Mouse (Mus musculus): Measurements from ENCODE around the gene Bicral.

Gene Bicral

DNA sequence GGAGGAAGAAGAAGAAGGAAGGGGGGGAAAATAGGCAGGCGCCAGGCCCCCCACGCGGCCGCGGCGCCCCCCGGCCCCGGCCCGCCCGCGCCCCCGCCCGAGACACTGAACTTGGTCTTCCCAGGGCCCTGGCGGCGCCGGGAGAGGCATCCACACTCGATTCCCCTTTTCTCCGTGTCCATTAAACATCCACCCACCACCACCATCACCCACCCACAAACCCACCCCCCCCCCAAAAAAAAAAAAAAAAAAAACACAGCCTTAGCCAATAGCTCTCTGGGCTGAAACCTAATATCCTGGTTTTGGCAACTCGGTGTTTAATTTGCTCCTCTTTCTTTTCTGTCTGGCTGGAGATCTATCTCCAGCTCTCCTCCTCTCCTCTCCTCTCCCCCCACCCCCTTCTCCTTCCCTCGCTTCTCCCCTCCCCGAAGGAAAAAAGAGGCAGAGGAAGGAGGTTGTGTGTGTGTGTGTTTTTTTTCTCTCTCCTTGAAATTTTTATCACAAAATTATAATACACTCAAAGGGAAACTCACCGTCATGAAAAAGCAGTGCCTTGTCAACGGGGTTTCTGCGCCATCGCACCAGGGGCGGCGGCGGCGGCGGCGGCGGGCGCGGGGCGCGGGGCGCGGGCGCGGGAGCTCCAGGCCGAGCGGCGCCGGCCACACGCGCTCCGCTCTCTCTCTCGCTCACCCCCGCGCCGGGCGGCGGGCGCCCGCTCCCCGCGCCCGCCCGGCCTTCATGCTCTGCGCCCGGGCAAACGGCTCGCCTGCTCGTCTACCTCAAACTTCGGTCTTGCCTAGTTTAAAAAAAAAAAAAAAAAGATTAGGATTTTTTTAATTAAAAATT, at the start of gene Bicral:
Bicral (minus strand) TSS at position 580 of the 846 bp plus-strand sequence.
- peak; percentile 81 for DNase-seq

DNA sequence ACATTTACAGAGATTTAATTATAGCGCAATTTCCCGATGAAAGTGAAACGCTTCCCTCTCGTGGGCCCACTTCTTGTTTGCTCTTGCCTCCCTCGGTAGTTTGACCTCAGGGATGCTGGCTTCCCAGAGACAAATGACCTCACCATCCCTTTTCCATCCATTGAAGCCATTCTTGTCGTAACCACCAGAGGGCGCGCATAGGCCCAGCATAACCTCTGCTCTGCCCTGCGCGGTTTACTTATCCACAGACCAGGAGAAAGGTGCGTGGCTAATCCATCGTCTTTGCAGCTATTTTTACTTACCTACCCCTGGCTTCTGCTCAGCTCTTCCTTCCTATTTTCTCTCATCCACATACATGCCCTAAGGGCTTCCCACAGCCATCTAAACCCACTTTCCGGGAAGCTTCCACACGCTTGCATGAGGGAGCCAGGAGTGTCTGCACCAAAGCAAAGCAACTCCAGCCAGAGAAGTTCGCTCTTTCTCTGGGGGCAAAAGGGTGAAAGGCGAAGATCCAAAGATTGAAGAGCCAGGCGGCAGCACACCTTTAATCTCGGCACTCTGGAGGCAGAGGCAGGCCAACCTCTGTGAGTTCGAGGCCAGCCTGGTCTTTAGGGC, 45.7 kb upstream of the Bicral start:
- peak; percentile 85 for DNase-seq

GRCm38 (mm10) chr17:46900941-46901340, 42.7 kb upstream of the Bicral start:
- no peak for DNase-seq

GRCm38 (mm10) chr17:46897221-46897950, 39.1 kb upstream of the Bicral start:
- peak; percentile 58 for DNase-seq

DNA sequence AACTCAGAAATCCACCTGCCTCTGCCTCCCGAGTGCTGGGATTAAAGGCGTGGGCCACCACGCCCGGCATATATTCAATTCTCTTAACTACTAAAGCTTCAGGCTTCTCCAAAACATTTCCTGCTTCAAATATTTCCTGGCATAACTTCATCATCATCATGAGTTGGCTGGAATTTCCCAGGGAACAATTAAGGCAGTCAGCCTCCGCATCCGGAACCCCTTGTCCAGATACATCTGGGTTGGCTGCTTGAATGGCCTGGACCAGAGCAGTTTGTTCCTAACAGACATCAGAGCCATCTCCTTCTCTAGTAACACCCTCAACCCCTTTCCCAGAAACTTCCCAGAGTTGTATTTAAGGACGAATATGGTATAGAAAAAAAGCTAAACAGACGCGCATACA, 37.1 kb upstream of the Bicral start:
- DNase-seq = no peak

DNA sequence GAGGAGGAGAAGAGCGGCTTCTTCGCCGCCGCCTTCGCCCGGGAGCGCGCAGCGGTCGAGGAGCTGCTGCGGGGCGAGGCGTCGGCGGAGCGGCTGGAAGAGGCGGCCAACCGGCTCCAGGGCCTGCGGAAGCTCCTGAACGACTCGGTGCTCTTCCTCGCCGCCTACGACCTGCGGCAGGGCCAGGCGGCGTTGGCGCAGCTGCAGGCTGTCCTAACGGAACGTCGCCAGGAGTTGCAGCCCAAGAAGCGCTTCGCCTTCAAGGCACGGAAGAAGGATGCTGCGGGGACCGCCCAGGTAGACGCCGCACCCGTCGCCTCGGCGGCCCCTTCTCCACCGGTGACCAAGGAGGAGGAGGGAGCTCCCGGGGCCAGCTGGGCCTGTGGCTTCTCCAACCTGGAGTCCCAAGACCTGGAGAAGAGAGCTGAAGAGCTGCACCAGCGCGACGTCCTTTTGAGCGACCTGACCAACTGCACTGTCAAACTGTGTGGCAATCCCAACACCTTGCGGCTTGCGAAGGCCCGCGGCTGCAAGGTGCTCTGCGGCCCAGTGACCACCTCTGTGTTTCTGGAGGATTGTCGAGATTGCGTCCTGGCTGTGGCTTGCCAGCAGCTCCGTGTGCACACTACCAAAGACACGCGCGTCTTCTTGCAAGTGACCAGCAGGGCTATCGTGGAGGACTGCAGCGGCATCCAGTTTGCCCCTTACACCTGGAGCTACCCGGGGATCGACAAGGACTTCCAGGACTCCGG, 32.7 kb upstream of the Bicral start:
- DNase-seq = peak; percentile 34

- peak; percentile 98 for DNase-seq
These were observed 32.0 kb upstream of the Bicral start, which contains the start of gene Tbcc for GRCm38 (mm10) chr17:46890116-46890815. Gene Tbcc, plus strand, starts transcription at chr17:46890684.

DNA sequence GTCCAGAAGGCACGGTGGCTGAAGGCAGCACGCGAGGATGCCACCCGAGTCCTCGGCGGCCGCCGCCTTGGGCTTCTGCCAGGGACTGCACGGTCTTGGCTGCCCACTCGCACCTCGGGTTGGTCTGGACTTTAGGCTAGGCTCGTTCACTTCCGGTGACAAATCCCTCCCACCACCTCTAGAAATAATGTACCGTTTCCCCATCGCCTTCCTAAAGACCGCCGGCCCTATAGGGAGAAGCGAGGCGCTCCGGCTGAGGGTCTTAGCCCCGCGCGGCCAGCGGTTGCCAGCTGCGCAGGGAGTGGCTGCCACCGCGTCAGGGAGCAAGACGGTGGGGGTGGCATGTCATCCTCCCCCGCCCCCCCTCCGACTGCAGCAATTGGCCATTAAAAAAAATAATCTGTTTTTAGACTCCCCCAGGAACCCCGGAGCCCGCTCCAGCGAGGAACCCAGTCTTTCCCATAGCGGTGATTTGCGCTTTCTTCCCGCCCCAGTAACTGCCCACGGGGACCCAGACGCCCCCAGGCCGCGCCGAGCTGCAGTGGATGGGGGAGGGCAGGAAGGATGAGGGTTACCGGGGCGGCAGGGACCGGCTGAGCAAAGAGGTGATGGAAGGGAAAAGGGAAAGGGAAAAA, 31.3 kb upstream of the Bicral start:
- DNase-seq = peak; percentile 84

DNA sequence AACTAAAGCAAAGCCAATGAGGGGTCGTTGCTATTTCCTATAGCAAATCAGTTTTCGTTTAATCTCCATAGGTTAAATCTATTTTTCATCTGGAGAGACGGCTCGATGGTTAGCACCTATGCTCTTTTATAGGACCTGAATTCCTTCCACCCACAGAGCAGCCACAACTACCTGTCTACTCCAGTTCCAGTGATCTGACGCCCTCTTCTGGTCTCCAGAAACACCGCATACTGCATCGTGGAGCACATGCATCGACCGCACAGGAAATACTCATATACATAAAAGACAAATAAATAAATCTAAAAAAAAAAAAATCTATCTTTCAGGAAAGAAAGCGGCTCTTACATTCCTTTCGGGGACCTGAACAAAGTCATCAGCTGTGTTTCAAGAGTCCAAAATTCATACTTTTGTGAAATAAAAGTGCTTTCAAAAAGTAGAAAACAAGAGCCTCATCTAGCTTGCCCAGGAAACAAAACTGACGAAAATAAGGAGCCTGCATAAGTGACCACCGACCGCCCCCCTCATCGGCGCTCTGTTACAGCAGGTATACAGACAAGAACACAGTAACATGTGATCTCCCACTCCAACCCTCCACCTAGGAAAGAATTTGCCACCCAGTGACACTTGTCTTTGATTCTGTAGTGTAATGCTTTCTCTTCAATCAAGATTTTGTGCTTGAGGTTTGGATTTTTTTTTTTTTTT, 30.4 kb upstream of the Bicral start:
- peak; percentile 60 for DNase-seq

DNA sequence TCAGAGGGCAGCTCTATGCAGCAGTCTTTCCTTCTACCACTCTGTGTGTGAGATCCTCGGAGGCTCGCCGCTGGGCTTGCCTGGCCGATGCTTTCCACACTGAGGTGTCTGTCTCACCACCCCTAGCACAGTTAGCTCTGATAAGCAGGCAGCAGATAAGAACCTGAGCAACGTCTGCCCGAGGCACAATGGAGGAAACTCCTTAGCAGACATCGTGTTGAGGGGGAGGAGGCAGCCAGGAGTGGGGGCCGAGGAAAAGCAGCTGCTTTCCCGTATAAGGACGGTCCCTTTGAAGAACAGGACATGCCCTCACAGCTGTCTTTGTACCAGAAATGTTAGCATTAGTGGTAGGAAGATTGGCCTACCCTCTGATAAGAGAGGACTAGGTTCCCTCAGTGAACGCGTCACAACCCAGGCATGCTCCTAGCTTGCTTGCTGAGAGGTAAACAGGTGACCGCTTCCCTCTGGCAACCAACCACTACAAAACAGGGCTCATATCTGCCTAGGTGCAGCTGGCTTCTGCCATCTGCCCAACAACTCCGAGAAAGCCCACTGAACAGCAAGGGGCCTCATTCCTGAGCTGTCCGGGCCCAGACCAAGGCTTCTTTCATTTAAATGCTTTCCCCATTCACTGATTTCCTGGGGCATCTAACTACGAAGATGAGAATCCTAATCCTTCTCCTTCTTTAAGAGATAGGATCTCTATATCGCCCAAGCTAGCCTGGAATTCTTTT, 27.8 kb upstream of the Bicral start:
- DNase-seq = no peak

- DNase-seq = no peak
These were observed 27.1 kb upstream of the Bicral start for GRCm38 (mm10) chr17:46885218-46885909.

- DNase-seq = no peak
These were observed 26.5 kb upstream of the Bicral start for GRCm38 (mm10) chr17:46884766-46885165.

DNA sequence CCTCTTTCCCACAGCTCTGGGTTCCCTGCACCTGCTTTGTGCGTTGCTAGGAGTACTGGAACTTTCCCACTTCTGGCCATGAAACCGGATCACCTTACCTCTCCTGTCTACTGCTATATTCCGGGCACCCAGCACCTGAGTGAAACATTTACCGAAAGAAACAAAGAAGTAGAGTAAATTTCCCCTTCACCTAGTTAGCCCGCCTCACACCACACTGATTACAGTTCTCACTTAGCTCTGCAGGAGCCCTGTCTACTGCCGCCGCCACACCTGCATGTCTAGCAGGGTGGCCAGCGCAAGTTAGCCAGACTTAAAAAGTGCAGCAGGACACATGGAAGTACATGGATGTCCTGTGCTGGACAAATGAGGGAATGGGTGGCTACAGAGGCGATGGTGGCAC, 24.8 kb upstream of the Bicral start:
- DNase-seq = no peak

DNA sequence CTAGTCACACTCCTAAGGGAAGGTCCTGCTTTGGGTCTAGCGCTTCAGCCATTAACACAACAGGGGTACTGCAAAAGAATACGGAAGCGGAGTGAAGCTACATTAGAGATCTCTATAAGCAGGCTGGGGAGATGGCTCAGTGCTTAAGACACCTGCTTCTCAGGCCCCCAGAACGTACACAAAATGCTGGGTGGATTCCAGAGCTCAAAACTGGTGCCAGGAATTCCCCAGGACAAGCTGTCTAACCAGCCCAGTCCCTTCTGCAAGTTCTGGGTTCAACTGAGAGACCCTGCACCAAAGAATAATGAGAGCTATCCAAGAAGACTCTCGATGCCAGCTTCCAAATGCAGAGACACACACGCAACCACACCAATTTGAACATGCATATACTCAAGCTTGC, 23.4 kb upstream of the Bicral start:
- DNase-seq = no peak

DNA sequence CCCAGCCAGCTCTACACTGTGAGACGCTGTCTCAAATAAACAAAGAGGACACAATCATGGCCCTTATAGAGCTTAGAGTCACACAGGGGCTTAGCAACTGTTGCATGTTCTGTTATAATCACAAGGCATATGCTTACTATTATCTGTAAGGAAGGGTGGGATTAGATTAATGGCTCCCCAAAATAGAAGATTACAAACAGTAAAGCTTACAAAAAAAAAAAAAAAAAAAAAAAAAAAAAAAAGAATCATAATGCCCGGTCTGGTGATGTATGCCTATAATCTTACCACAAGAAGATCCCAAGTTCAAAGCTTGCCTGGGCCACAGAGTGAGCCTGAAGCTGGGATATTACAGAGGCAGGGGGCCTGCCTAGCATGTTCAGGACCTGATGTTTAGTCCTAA, 22.0 kb upstream of the Bicral start:
- no peak for DNase-seq

DNA sequence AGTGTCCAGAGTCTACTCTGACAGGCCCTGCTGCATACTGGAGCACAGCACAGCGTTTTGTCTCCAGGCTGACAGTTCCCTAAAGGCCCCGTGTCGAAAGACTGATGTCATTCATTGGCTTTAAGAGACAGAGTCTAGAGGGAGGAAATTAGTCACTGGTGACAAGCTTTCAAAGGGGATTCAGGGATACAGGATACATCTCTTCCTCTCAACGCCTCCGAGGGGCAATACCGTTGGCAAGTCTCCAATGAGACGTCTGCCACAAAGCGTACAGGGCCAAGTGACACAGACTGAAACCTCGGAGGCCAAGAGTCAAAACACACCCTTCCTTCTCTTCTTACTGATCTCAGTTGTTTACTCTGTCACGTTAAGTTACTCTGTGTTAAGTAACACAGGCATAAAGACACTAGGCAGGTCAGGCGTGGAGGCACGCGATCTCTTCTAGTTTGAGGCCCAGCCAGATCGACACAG, 21.6 kb upstream of the Bicral start:
- DNase-seq = no peak

DNA sequence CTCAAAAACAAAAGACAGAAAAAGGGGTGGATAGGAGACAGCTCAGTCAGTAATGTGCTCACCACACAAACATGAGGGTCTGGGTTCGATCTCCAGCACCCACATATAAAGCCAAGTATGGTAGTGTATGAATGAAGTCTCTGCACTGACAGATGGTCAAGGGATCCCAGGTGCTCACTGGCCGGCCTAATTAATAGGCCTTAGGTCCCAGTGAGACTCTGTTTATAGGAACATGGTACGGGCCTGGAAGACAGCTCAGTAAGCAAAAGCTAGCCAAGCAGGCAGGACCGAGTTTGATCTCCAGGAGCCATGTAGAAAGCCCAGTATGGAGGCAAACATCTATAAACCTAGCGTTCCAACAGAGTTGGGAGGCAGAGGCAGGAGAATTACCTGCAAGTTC, 18.8 kb upstream of the Bicral start:
- DNase-seq = no peak

- peak; percentile 39 for DNase-seq
These were observed 18.2 kb upstream of the Bicral start for GRCm38 (mm10) chr17:46876371-46876950.

- no peak for DNase-seq
These were observed 17.3 kb upstream of the Bicral start for GRCm38 (mm10) chr17:46875626-46876025.

Measured in embryo, embryonic 11 days (tissue).